Mouse (Mus musculus) lung, adult 2 months (tissue): ENCODE measurements around the gene Nsf.

Experiments
- CTCF ChIP-seq: fragments of 200-500 bp; IDR thresholded peaks from 2 replicates; pipeline ENCODE4 v1.5.1; 2011; ENCODE audit warnings: mild to moderate bottlenecking, low read length, control low read depth; ENCODE audit not compliant: insufficient read depth
- POLR2A ChIP-seq: fragments of 200-500 bp; IDR thresholded peaks from 2 replicates; pipeline ENCODE4 v1.6.1; 2011; ENCODE audit warnings: low read depth, mild to moderate bottlenecking, control low read depth, low read length, borderline replicate concordance; ENCODE audit errors: extremely low read depth

DNA sequence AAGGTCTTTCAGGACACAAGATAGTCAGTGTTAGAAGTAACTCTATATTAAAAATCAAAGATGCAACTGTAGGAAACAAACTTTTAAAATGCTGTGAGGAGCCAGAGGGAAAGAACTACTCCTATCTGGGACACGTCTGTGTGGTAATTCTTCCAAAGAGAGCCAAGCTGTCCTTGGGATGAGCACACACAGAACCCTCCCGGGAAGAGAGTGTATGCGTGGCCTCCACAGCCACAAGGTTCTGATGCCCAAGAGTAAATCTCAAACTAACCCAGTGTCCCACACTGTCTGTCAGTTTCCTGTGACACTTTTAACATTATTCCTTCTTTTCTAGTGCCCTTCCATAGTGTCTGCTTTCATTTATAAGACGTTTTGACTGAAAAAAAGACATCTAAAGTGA lies 57.8 kb downstream of the Nsf start:
- no peak for TF ChIP-seq CTCF
- TF ChIP-seq POLR2A = no peak
